Mouse (Mus musculus) urinary bladder, postnatal 36 days (tissue): Measurements from ENCODE around the gene Flot1.

Source experiments
- DNase-seq, 2 experiments: peaks; one replicate each; pipeline ENCODE4 v3.0.0; 2022; ENCODE audit warnings: low spot score in 2 of 2, mixed read lengths in 1 of 2

Gene Flot1

DNA sequence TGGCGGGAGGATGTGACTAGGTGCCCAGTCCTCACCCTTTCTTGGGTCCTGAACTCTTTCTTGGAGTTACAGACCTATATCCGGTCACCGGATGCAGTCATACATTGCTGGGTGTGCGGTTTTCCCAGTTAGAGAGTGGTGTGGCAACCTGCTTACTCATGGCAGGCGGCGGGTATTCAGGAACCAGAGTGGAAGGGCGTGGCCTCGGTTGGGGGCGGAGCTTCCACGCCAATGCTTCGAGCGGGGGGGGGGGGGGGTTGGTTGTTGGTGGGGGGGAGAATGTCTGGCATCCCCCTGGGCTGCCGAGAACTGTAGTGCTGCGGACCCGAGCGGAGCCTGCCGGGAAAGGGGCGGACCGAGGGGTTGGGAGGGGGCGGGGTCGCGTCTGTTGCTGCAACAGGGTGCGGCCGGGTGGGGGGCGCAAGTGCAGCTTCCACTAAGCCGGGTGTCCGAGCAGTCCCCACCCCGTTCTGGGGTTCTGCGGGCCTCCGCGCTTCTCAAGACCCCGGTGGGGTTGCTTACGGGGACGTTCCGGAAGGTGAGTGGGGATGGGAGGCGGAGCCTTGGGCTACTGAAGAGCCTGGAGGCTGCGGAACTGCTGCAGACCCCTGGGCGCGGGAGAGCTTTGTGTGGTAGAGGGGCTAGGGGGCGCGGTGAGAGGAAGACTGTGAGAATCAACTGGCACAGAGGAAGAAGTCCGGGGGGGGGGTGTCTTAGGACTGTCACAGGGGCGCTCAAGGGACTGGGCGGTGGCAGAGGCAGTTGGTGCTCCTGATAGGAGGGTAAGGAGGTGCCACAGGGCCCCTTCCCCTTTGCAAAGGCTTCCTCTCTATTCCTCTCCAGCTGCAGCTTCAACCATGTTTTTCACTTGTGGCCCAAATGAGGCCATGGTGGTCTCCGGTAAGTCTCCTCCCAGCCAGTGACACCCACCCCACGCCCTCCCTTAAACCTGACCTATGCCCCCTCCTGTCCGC lies at the start of gene Flot1:
TSS of gene Flot1 (plus strand) at position 267 of the 974 bp plus-strand sequence.
- peak; percentile 77 to 88 for DNase-seq

DNA sequence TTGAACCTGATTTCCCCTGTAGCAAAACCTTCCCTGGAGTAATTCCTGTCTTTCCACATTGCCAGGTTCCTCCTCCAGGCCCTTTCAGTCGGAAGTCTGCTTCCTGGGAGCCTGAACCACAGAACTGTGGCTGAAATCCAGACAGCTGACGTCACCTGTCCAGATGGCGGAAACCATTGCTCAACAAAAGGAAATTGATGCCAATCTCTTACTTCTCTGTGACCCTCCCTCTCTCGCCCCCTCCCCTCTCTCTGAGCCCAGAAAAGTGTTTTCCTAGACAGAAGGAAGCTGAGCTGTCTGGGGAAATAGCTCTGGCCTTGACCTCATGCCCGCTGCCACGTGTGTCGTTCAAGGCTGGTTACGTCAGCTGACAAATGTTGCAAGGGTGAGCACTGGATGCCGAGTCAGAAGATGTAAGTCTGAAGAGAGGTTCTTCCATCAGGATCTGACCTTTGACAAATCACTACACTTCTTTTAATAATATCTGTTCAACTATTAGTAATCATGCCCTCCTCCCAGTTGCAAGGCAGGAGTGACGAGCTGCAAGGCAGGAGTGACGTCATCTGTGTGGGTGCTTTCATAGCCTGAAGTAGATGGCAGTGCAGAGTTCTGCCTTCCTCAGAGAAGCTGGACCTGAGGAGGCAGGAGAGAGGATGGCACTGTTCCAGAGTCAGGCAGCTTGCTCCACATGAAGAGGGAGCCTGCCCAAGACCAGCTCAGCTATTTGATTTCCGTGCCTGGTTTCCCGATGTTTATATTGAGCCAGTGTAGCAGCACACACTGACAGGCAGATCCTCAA lies 46.0 kb upstream of the Flot1 start:
- DNase-seq, result peak; percentile 55 to 80

DNA sequence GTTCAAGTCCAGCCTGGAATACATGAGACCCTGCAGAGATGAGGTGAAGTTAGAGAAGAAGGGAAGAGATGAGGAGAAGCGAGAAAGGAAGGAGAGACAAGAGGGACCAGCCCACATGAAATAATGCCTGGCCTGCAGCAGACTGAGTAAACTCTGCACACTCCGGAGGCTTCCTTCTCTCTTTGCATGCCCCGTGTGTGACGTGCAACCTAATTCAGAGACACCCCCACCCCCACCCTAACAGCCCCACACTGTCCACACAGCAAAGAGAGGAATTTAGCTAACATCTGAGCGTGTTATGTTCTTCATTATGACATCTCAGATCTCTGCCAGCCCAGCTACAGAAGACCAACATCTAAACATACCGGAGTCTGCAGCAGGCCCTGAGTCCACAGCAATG lies 44.1 kb upstream of the Flot1 start:
- DNase-seq, result no peak

DNA sequence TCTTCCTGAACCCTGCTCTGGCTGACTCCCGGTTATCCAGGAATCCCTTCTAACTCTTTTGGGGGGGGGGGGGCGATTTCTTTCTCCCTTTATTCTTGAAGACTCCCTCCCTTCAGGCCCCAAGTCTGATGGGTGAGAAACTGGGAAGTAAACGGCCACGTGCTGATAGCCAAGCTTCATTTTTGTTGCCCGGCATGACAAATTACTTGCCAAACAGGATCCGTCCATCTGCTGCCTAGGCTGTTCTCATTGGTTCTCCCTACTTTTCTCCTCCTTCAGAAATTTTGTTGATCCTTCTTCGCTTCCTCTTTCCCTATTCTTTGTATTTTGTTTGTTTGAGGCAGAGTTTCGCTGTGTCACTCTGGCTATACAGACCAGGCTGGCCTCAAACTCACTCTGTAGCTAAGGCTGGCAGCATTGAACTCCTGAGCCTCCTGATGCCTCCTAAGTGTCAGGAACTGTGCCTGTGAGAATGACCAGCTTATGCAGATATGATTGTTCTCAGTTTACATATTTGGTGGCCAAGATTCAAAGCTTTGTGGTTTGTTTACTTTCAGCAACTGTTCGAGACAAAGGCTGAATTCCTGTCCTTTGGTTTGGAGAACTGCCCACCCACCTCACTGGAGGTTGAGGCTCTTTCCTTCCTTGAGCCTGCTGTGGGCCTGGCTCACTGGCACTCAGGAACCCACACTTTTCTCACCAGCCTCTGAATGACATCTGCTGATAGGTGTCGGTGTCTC lies 43.4 kb upstream of the Flot1 start:
- no peak for DNase-seq

DNA sequence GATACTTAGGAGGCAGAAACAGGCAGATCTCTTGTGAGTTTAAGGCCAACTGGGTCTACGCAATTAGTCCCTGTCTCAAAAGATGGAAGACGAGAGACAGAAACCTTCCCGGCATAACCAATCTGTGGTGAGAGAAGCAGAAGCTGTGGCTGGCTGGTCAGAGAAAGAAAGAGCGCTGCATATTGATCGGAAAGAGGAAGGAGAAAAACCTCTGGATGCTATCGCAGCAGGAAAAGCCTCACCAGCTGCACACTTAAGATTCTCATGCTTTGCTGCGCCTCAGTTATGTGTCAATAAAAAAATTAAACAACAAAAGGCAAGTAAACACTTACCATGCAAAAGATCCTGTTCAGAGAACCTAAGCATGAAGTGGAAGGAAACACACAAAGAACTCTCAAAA lies 42.7 kb upstream of the Flot1 start:
- no peak for DNase-seq

GRCm38 (mm10) chr17:35782398-35782797 lies 40.6 kb upstream of the Flot1 start:
- DNase-seq, result no peak

GRCm38 (mm10) chr17:35782924-35783323 lies 40.1 kb upstream of the Flot1 start:
- DNase-seq, result no peak

GRCm38 (mm10) chr17:35783944-35784343 lies 39.1 kb upstream of the Flot1 start:
- DNase-seq, result no peak

- DNase-seq, result no peak
Measured at GRCm38 (mm10) chr17:35785140-35785539, 37.9 kb upstream of the Flot1 start.

DNA sequence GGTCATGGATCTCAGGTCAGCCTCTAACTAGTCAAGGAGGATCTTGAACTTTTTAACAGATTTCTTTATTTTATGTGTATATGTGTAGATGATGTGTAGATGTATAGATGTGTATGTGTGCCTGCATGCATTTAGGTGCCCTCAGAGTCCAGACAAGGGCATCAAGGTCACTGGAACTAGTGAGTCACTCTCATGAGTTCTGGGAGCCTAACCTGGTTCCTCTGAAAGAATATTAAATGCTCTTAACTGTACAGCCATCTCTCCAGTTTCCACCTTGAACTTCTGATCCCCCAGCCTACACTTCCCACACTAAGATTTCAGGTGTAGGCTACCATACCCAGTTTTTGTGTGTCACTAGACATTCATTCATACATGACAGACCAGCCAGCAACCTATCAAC lies 35.5 kb upstream of the Flot1 start:
- no peak for DNase-seq

DNA sequence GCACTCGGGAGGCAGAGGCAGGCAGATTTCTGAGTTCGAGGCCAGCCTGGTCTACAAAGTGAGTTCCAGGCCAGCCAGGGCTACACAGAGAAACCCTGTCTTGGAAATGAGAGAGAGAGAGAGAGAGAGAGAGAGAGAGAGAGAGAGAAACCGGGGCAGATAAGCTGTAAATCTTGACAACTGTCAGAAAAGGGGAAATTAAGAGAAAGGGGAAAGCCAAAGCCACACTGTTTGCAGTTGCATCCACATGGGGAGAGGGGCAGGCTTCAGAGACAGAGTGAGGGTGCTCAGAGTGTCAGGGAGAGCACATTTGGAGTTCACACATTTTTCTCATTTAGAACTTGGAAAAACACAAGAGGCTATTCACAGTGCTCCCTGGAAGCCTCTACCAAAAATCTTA lies 35.0 kb upstream of the Flot1 start:
- no peak for DNase-seq

- no peak for DNase-seq
Measured at GRCm38 (mm10) chr17:35790933-35791332, 32.1 kb upstream of the Flot1 start.

GRCm38 (mm10) chr17:35792837-35793236 lies 30.2 kb upstream of the Flot1 start:
- DNase-seq, result no peak

GRCm38 (mm10) chr17:35795099-35795498 lies 27.9 kb upstream of the Flot1 start:
- no peak for DNase-seq

- DNase-seq, result no peak
Measured at GRCm38 (mm10) chr17:35795656-35796055, 27.4 kb upstream of the Flot1 start.

DNA sequence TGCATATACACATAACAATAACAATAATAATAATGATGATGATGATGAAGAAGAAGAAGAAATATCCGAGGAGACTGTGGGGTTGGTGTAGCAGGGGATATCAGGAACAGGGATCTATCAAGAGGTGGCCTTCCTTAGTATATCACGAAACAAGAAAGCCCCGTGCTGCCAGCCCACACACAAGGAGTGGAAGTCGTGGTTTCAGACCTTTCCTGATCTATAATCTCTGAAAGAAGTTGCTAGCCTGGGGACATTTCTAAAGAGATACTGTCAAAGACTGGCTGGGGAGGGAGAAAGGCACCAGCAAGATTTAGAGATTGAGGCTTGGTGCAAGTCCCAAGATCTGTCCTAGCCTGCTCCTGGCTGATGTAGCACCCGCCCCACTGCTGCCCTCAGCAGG lies 26.2 kb upstream of the Flot1 start:
- no peak for DNase-seq

DNA sequence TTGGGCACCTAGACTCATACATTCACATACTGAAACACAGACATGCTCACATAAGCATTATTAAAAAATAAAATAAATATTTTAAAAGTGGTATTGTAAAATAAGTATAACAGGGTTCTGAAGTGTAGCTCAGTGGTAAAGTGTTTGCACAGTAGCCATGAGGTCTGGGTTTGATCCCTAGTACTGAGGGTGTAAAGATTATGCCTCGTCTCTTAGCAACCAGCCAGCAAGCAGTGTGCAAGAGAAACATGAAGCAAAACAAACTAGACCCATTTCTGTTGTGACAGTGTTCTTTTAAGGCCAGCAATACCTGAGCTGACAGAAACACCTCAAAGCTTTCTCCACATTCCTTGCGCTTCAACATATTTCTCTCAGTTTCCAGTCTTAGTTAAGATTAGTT lies 22.1 kb upstream of the Flot1 start:
- DNase-seq, result no peak

- DNase-seq, result no peak
Measured at GRCm38 (mm10) chr17:35803020-35803419, 20.0 kb upstream of the Flot1 start.

DNA sequence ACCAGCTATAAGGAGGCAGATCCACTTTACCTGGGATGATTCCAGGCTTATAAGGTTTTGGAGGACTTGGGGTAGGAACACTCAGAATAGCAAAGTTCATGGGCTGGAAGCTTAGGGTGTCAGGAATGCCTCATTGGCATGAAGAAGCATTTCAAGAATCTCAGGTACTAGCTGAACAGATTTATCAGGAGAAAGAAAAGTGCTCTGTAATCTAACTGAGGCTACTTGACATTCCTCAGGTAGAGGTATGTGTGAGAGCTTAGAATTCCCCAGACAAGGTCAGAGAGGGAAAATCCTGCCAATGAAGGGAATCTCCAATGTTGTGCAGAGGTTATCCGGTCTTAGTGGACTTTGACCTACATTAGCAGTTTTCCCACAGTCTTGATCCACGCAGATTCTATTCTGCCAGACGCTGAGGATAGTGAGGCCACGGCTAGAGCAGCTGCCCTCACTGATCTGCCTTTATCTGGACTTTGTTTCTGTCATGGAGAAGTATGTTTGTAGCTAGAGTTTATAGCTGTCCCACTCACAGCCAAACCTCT lies 19.1 kb upstream of the Flot1 start:
- DNase-seq, result no peak

GRCm38 (mm10) chr17:35808073-35808472 lies 15.0 kb upstream of the Flot1 start:
- DNase-seq, result peak in 1 of 2 experiments; percentile 63

- DNase-seq, result no peak
Measured at GRCm38 (mm10) chr17:35809395-35809794, 13.6 kb upstream of the Flot1 start.
